Mouse (Mus musculus) monocyte, adult 5-6 weeks (primary cell): ENCODE data around the gene Fndc3b. TPM values are rescaled to one million over a fixed set of nuclear protein-coding genes. Genes with fewer than 3 reads are reported as not detected.

ENCODE experiments used
- ATAC-seq: fragments of 153-309, 156-312 bp; replicated peaks from 2 replicates; pipeline ENCODE4 v1.8.0; 2017; ENCODE audit warnings: mild to moderate bottlenecking; ENCODE audit not compliant: low TSS enrichment, insufficient number of reproducible peaks, severe bottlenecking, poor library complexity, low FRiP score
- total RNA-seq: library from RNA; stranded (forward); fragments of 200-1000, 200-491, 200-594 nt; gene quantifications from 3 replicates; pipeline ENCODE4 v1.2.3, GENCODE M21; 2017

The Fndc3b gene
- total RNA-seq, 1 experiment from 2014 or later, result 14.0 TPM

- no peak for ATAC-seq
Measured at GRCm38 (mm10) chr3:27579894-27580613, 131.1 kb downstream of the Fndc3b start.

GRCm38 (mm10) chr3:27579229-27579628 is 131.9 kb downstream of the Fndc3b start:
- ATAC-seq, result peak; percentile 76

- no peak for ATAC-seq
Measured at GRCm38 (mm10) chr3:27577349-27578025, 133.6 kb downstream of the Fndc3b start.

- no peak for ATAC-seq
Measured at GRCm38 (mm10) chr3:27574241-27574640, 136.9 kb downstream of the Fndc3b start.

- no peak for ATAC-seq
Measured at GRCm38 (mm10) chr3:27573458-27573857, 137.6 kb downstream of the Fndc3b start.

- no peak for ATAC-seq
Measured at GRCm38 (mm10) chr3:27572305-27572704, 138.8 kb downstream of the Fndc3b start.

- no peak for ATAC-seq
Measured at GRCm38 (mm10) chr3:27565314-27565713, 145.8 kb downstream of the Fndc3b start.

- ATAC-seq, result no peak
Measured at GRCm38 (mm10) chr3:27563047-27563624, 148.0 kb downstream of the Fndc3b start.

GRCm38 (mm10) chr3:27562476-27562875 is 148.6 kb downstream of the Fndc3b start:
- no peak for ATAC-seq

GRCm38 (mm10) chr3:27561921-27562320 is 149.2 kb downstream of the Fndc3b start:
- ATAC-seq, result no peak

- no peak for ATAC-seq
Measured at GRCm38 (mm10) chr3:27559316-27559715, 151.8 kb downstream of the Fndc3b start.

- ATAC-seq, result no peak
Measured at GRCm38 (mm10) chr3:27557100-27558004, 153.8 kb downstream of the Fndc3b start.

GRCm38 (mm10) chr3:27555401-27555940 is 155.6 kb downstream of the Fndc3b start:
- no peak for ATAC-seq

- no peak for ATAC-seq
Measured at GRCm38 (mm10) chr3:27554325-27554724, 156.8 kb downstream of the Fndc3b start.

GRCm38 (mm10) chr3:27553781-27554180 is 157.3 kb downstream of the Fndc3b start:
- no peak for ATAC-seq

- no peak for ATAC-seq
Measured at GRCm38 (mm10) chr3:27551005-27551404, 160.1 kb downstream of the Fndc3b start.

GRCm38 (mm10) chr3:27550409-27550808 is 160.7 kb downstream of the Fndc3b start:
- ATAC-seq, result no peak

- no peak for ATAC-seq
Measured at GRCm38 (mm10) chr3:27545651-27546050, 165.5 kb downstream of the Fndc3b start.

- no peak for ATAC-seq
Measured at GRCm38 (mm10) chr3:27544061-27544460, 167.0 kb downstream of the Fndc3b start.
